Mouse (Mus musculus): ENCODE data around the gene Fam171b. TPM values are rescaled to one million over a fixed set of nuclear protein-coding genes. Genes with fewer than 3 reads are reported as not detected.
A peak's percentile ranks its signal among the peaks of the same experiment; 100 is the strongest.

Fam171b gene
- polyA plus RNA-seq, 1 experiment from 2014 or later, result 2.5 TPM

- no peak for ATAC-seq (replicated peaks; ENCODE audit: low FRiP score, low read depth)
- Histone ChIP-seq H3K9me3 (replicated peaks; ENCODE audit: low read length) (no peaks in the 10 kb centered on the region), H3K4me1 (replicated peaks; ENCODE audit: insufficient read depth, low read length) (no peaks in the 10 kb centered on the region), H3K4me2 (ENCODE audit: low read length) (no peak overlapping the region), H3K36me3 (ENCODE audit: insufficient read depth, low read length) (peaks cover 36% of the 10 kb centered on the region), H3K27me3 (ENCODE audit: insufficient read depth, low read length) (no peaks in the 10 kb centered on the region), H3K9ac (ENCODE audit: low read depth, low read length) (no peak overlapping the region), H3K4me3 (replicated peaks; ENCODE audit: low read depth, low read length) (no peak overlapping the region), H3K27ac (no peak overlapping the region)
- TF ChIP-seq CTCF (IDR thresholded peaks at IDR 0.05; ENCODE audit: low read depth), result no peak
- 86% methylated on average over 20 of the region's 20 CpGs for WGBS
- DNase-seq (ENCODE audit: low spot score), result no peak
Observed at GRCm38 (mm10) chr2:83791330-83792073, 20.9 kb upstream of the Fam171b start.

- no peak for TF ChIP-seq CTCF (IDR thresholded peaks at IDR 0.05; ENCODE audit: low read depth)
- DNase-seq (ENCODE audit: low spot score) (no peak), ATAC-seq (replicated peaks; ENCODE audit: low FRiP score, low read depth) (no peak)
- peaks cover 42% of the 10 kb centered on the region for H3K36me3 ChIP-seq (ENCODE audit: insufficient read depth, low read length)
- no peak overlapping the region for H3K4me3 ChIP-seq (replicated peaks; ENCODE audit: low read depth, low read length)
- WGBS, result 94% methylated on average over 4 of the region's 4 CpGs
- H3K9me3 ChIP-seq (replicated peaks; ENCODE audit: low read length), result no peaks in the 10 kb centered on the region
- H3K27ac ChIP-seq, result no peak overlapping the region
- no peaks in the 10 kb centered on the region for H3K27me3 ChIP-seq (ENCODE audit: insufficient read depth, low read length)
- H3K9ac ChIP-seq (ENCODE audit: low read depth, low read length), result no peak overlapping the region
- no peaks in the 10 kb centered on the region for H3K4me1 ChIP-seq (replicated peaks; ENCODE audit: insufficient read depth, low read length)
- no peak overlapping the region for H3K4me2 ChIP-seq (ENCODE audit: low read length)
Observed at GRCm38 (mm10) chr2:83792102-83792501, 20.3 kb upstream of the Fam171b start.

GRCm38 (mm10) chr2:83795766-83796165 is 16.7 kb upstream of the Fam171b start:
- WGBS, result 70% methylated on average over 4 of the region's 4 CpGs
- Histone ChIP-seq H3K27ac (no peak overlapping the region), H3K9me3 (replicated peaks; ENCODE audit: low read length) (no peaks in the 10 kb centered on the region), H3K27me3 (ENCODE audit: insufficient read depth, low read length) (no peaks in the 10 kb centered on the region), H3K4me3 (replicated peaks; ENCODE audit: low read depth, low read length) (no peak overlapping the region), H3K9ac (ENCODE audit: low read depth, low read length) (no peak overlapping the region), H3K4me1 (replicated peaks; ENCODE audit: insufficient read depth, low read length) (no peaks in the 10 kb centered on the region), H3K4me2 (ENCODE audit: low read length) (no peak overlapping the region), H3K36me3 (ENCODE audit: insufficient read depth, low read length) (peaks cover 59% of the 10 kb centered on the region)
- ATAC-seq (replicated peaks; ENCODE audit: low FRiP score, low read depth), result no peak
- no peak for DNase-seq (ENCODE audit: low spot score)
- TF ChIP-seq CTCF (IDR thresholded peaks at IDR 0.05; ENCODE audit: low read depth), result no peak

- ATAC-seq (replicated peaks; ENCODE audit: low FRiP score, low read depth), result no peak
- 81% methylated on average over 9 of the region's 9 CpGs for WGBS
- no peak overlapping the region for H3K27ac ChIP-seq
- no peaks in the 10 kb centered on the region for H3K9me3 ChIP-seq (replicated peaks; ENCODE audit: low read length)
- no peak overlapping the region for H3K4me2 ChIP-seq (ENCODE audit: low read length)
- no peaks in the 10 kb centered on the region for H3K27me3 ChIP-seq (ENCODE audit: insufficient read depth, low read length)
- peaks cover 62% of the 10 kb centered on the region for H3K36me3 ChIP-seq (ENCODE audit: insufficient read depth, low read length)
- DNase-seq (ENCODE audit: low spot score), result no peak
- TF ChIP-seq CTCF (IDR thresholded peaks at IDR 0.05; ENCODE audit: low read depth), result no peak
- H3K9ac ChIP-seq (ENCODE audit: low read depth, low read length), result no peak overlapping the region
- H3K4me1 ChIP-seq (replicated peaks; ENCODE audit: insufficient read depth, low read length), result no peaks in the 10 kb centered on the region
- no peak overlapping the region for H3K4me3 ChIP-seq (replicated peaks; ENCODE audit: low read depth, low read length)
Observed at GRCm38 (mm10) chr2:83797902-83798497, 14.4 kb upstream of the Fam171b start.

- Histone ChIP-seq H3K9ac (ENCODE audit: low read depth, low read length) (no peak overlapping the region), H3K4me1 (replicated peaks; ENCODE audit: insufficient read depth, low read length) (no peaks in the 10 kb centered on the region), H3K9me3 (replicated peaks; ENCODE audit: low read length) (no peaks in the 10 kb centered on the region), H3K4me3 (replicated peaks; ENCODE audit: low read depth, low read length) (peak overlapping the region; percentile 70), H3K36me3 (ENCODE audit: insufficient read depth, low read length) (no peaks in the 10 kb centered on the region), H3K27ac (no peak overlapping the region), H3K4me2 (ENCODE audit: low read length) (peak overlapping the region; percentile 95), H3K27me3 (ENCODE audit: insufficient read depth, low read length) (no peaks in the 10 kb centered on the region)
- TF ChIP-seq CTCF (IDR thresholded peaks at IDR 0.05; ENCODE audit: low read depth), result no peak
- WGBS, result 9% methylated on average over 10 of the region's 10 CpGs
- ATAC-seq (replicated peaks; ENCODE audit: low FRiP score, low read depth), result no peak
- peak; percentile 18 for DNase-seq (ENCODE audit: low spot score)
Observed at GRCm38 (mm10) chr2:83813273-83813892, 947 bp downstream of the Fam171b start.

- H3K4me2 ChIP-seq (ENCODE audit: low read length), result peak overlapping the region; percentile 18
- 0 out of 2 replicates have a peak overlapping the region, but pooled peaks have one; percentile 1 for H3K4me3 ChIP-seq (replicated peaks; ENCODE audit: low read depth, low read length)
- no peak for ATAC-seq (replicated peaks; ENCODE audit: low FRiP score, low read depth)
- no peak overlapping the region for H3K27ac ChIP-seq
- H3K9me3 ChIP-seq (replicated peaks; ENCODE audit: low read length), result no peaks in the 10 kb centered on the region
- no peak for TF ChIP-seq CTCF (IDR thresholded peaks at IDR 0.05; ENCODE audit: low read depth)
- WGBS, result 31% methylated on average over 6 of the region's 6 CpGs
- no peaks in the 10 kb centered on the region for H3K27me3 ChIP-seq (ENCODE audit: insufficient read depth, low read length)
- peak; percentile 1 for DNase-seq (ENCODE audit: low spot score)
- no peak overlapping the region for H3K9ac ChIP-seq (ENCODE audit: low read depth, low read length)
- H3K4me1 ChIP-seq (replicated peaks; ENCODE audit: insufficient read depth, low read length), result no peaks in the 10 kb centered on the region
- H3K36me3 ChIP-seq (ENCODE audit: insufficient read depth, low read length), result no peaks in the 10 kb centered on the region
Observed at GRCm38 (mm10) chr2:83814009-83814408, 1.6 kb downstream of the Fam171b start.
